9 mouse cellular contexts compared by ENCODE assay signal in genomic region chr8:26808111-26808651, GRCm38 (mm10).
DNase-seq lines count a peak whose midpoint lies in the region; ATAC-seq and TF ChIP-seq lines count a peak whose summit lies in the region.
"Had no signal": no experiment of that assay in that cellular context is flagged by ENCODE, and none has a peak within 500 bp of the region (broad histone marks: within the 10 kb centered on the region; RNA-seq: fewer than 3 reads in every experiment).

No protein-coding gene starts in this region.

- no peak for TF ChIP-seq POLR2A in lung, adult 2 months (IDR thresholded peaks at IDR 0.05; ENCODE audit: borderline replicate concordance, extremely low read depth, low read depth, low read length)

- H3K27ac ChIP-seq in gastrocnemius, adult 2 months, result peak overlapping the region; percentile 93
- no peak overlapping the region for H3K27ac ChIP-seq in midbrain, embryonic 12.5 days (replicated peaks)
- H3K27ac ChIP-seq: left cerebral cortex, adult 2 months had no signal

- H3K9ac ChIP-seq in midbrain, embryonic 12.5 days (replicated peaks), result no peak overlapping the region

- DNase-seq in cerebellum, adult 8-10 months, result peak; percentile 21
- peak; percentile 24 for DNase-seq in layer of hippocampus, adult 9-11 months
- no peak for DNase-seq in layer of hippocampus, adult 11-12 months (ENCODE audit: low spot score)
- peak; percentile 73 for DNase-seq in gastrocnemius, adult 2 months
- no peak for DNase-seq in natural killer cell, adult 2 months (ENCODE audit: low spot score in 2 of 2)
- DNase-seq in lung, adult 2 months, result no peak

- peaks cover 12% of the 10 kb centered on the region; the same call in 1 of the 2 replicates for H3K27me3 ChIP-seq in midbrain, embryonic 12.5 days

- peak overlapping the region; percentile 21 for H3K4me2 ChIP-seq in midbrain, embryonic 12.5 days (replicated peaks)

- no peaks in the 10 kb centered on the region for H3K9me3 ChIP-seq in midbrain, embryonic 12.5 days

- TF ChIP-seq CTCF in gastrocnemius, adult 2 months (IDR thresholded peaks at IDR 0.05), result no peak
- TF ChIP-seq CTCF in lung, adult 2 months (IDR thresholded peaks at IDR 0.05; ENCODE audit: insufficient read depth, low read length), result no peak

- ATAC-seq in cerebellum, adult (ENCODE audit: insufficient number of reproducible peaks, low FRiP score, low TSS enrichment), result no peak
- ATAC-seq in midbrain, embryonic 12.5 days (ENCODE audit: low FRiP score, low read depth), result no peak

- H3K4me3 ChIP-seq in gastrocnemius, adult 2 months, result peak overlapping the region; percentile 62
- no peak overlapping the region for H3K4me3 ChIP-seq in midbrain, embryonic 12.5 days
- H3K4me3 ChIP-seq in lung, adult 2 months (replicated peaks; ENCODE audit: extremely low read depth, low read depth, low read length), result no peak overlapping the region
- H3K4me3 ChIP-seq: left cerebral cortex, adult 2 months had no signal

- peaks cover 33% of the 10 kb centered on the region for H3K4me1 ChIP-seq in midbrain, embryonic 12.5 days
- H3K4me1 ChIP-seq in lung, adult 2 months (ENCODE audit: control insufficient read depth, insufficient read depth, low read length), result peaks cover 2% of the 10 kb centered on the region; the same call in 1 of the 2 replicates

- no peaks in the 10 kb centered on the region for H3K36me3 ChIP-seq in midbrain, embryonic 12.5 days

- intact Hi-C loops in gastrocnemius, adult 2 months (cut with DNase I), result loop anchor here (5.0 kb wide), 4 partner anchors 36 to 169 kb away; partner anchors contain the start of gene Zfp703

- 19% methylated on average over 11 of the region's 11 CpGs for WGBS in midbrain, embryonic 12.5 days
- 46% methylated on average over 11 of the region's 11 CpGs for whole genome bisulfite sequencing in lung, adult 2 months

Comparison
In these comparisons a context has a peak if more than half of its experiments do, and no peak if none do; other contexts are left out.
1. DNase-seq: peak in cerebellum, adult 8-10 months (single experiment), layer of hippocampus, adult 9-11 months (single experiment) and gastrocnemius, adult 2 months (single experiment); none in layer of hippocampus, adult 11-12 months (single experiment), natural killer cell, adult 2 months (0 of 2) and lung, adult 2 months (single experiment).